Mouse (Mus musculus) adrenal gland (tissue): Measurements from ENCODE around the gene Thap12.

Experiments used
- intact Hi-C: fragments of 180-260 bp; cut with DNase I; formaldehyde crosslinking; loops from one replicate; pipeline ENCODE4 v1.15.1; 2025

The Thap12 gene

GRCm38 (mm10) chr7:98752680-98753079, 49.8 kb downstream of the Thap12 start:
- intact Hi-C loops, result no loop called here

- intact Hi-C loops, result no loop called here
These were observed 53.1 kb downstream of the Thap12 start for GRCm38 (mm10) chr7:98756050-98756449.

GRCm38 (mm10) chr7:98756556-98756955, 53.7 kb downstream of the Thap12 start:
- intact Hi-C loops, result no loop called here

- intact Hi-C loops, result no loop called here
These were observed 57.2 kb downstream of the Thap12 start for GRCm38 (mm10) chr7:98760126-98760525.

- intact Hi-C loops, result no loop called here
These were observed 61.0 kb downstream of the Thap12 start for GRCm38 (mm10) chr7:98763911-98764310.

- intact Hi-C loops, result no loop called here
These were observed 64.4 kb downstream of the Thap12 start for GRCm38 (mm10) chr7:98767261-98767660.
